Mouse (Mus musculus): Measurements from ENCODE around the gene Cfap157.

The Cfap157 gene

GRCm38 (mm10) chr2:32779714-32780113 lies 4.5 kb downstream of the Cfap157 start:
- DNase-seq = no peak

- peak; percentile 65 to 72 for DNase-seq
Measured at GRCm38 (mm10) chr2:32779131-32779530, 5.1 kb downstream of the Cfap157 start.

GRCm38 (mm10) chr2:32778081-32778480 lies 6.1 kb downstream of the Cfap157 start:
- no peak for DNase-seq

- DNase-seq = peak in 1 of 2 experiments; percentile 29
Measured at GRCm38 (mm10) chr2:32776192-32776591, 8.0 kb downstream of the Cfap157 start.

- peak; percentile 98 to 99 for DNase-seq
Measured at GRCm38 (mm10) chr2:32775359-32776074, 8.7 kb downstream of the Cfap157 start, which contains the start of the genes Ttc16 and Ptrh1. Ttc16 (minus strand) TSS chr2:32775633. Ptrh1 (plus strand) TSS chr2:32775786.

- DNase-seq = no peak
Measured at GRCm38 (mm10) chr2:32772626-32773279, 11.5 kb downstream of the Cfap157 start.

GRCm38 (mm10) chr2:32771886-32772285 lies 12.3 kb downstream of the Cfap157 start:
- no peak for DNase-seq

- DNase-seq = no peak
Measured at GRCm38 (mm10) chr2:32769327-32770085, 14.7 kb downstream of the Cfap157 start.

- peak; percentile 79 to 85 for DNase-seq
Measured at GRCm38 (mm10) chr2:32768661-32769285, 15.5 kb downstream of the Cfap157 start.

- DNase-seq = no peak
Measured at GRCm38 (mm10) chr2:32767241-32767640, 17.0 kb downstream of the Cfap157 start.

GRCm38 (mm10) chr2:32763353-32763752 lies 20.9 kb downstream of the Cfap157 start:
- no peak for DNase-seq

GRCm38 (mm10) chr2:32761859-32762258 lies 22.4 kb downstream of the Cfap157 start:
- no peak for DNase-seq

- DNase-seq = no peak
Measured at GRCm38 (mm10) chr2:32761361-32761760, 22.9 kb downstream of the Cfap157 start.

- DNase-seq = no peak
Measured at GRCm38 (mm10) chr2:32759001-32759400, 25.2 kb downstream of the Cfap157 start.

- no peak for DNase-seq
Measured at GRCm38 (mm10) chr2:32758503-32758902, 25.7 kb downstream of the Cfap157 start.

GRCm38 (mm10) chr2:32757056-32757845 lies 27.0 kb downstream of the Cfap157 start, which contains the start of gene Tor2a:
Tor2a (plus strand) TSS chr2:32757234.
- peak; percentile 98 to 99 for DNase-seq

GRCm38 (mm10) chr2:32756674-32757055 lies 27.6 kb downstream of the Cfap157 start:
- no peak for DNase-seq

- DNase-seq = no peak
Measured at GRCm38 (mm10) chr2:32752181-32752580, 32.0 kb downstream of the Cfap157 start.

GRCm38 (mm10) chr2:32751665-32752033 lies 32.6 kb downstream of the Cfap157 start:
- no peak for DNase-seq

- DNase-seq = peak; percentile 83 to 87
Measured at GRCm38 (mm10) chr2:32750887-32751664, 33.2 kb downstream of the Cfap157 start.

GRCm38 (mm10) chr2:32750199-32750598 lies 34.0 kb downstream of the Cfap157 start:
- DNase-seq = no peak
